Mouse (Mus musculus): ENCODE results near the gene Atp8b2. TPM values are rescaled to one million over a fixed set of nuclear protein-coding genes. Genes with fewer than 3 reads are reported as not detected.

Atp8b2 gene
- total RNA-seq, 2 experiments from 2014 or later, result 4.6 to 7.8 TPM

DNA sequence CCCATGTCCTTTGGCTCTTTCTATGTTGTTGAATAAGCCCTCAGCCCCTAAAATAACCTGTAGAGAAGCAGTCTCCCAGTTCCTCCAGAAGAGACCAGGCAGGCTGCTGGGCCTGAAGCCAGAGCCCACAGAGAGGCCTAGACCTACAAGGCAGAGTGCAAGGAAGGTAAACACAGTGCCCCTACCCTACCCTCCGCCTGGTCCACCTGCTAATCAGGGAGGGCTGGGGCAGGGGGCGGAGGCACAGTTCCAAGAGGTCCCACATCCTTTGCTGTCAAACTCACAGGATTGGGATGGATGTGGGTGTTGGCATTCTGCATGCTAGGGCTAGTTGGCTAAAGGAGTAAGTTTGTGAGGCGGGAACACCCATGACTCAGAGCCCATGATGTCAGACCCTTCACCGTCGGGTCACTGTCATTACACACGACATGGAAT lies 51.2 kb downstream of the Atp8b2 start:
- ATAC-seq (replicated peaks; ENCODE audit: low FRiP score, low TSS enrichment, poor library complexity, severe bottlenecking), result no peak

DNA sequence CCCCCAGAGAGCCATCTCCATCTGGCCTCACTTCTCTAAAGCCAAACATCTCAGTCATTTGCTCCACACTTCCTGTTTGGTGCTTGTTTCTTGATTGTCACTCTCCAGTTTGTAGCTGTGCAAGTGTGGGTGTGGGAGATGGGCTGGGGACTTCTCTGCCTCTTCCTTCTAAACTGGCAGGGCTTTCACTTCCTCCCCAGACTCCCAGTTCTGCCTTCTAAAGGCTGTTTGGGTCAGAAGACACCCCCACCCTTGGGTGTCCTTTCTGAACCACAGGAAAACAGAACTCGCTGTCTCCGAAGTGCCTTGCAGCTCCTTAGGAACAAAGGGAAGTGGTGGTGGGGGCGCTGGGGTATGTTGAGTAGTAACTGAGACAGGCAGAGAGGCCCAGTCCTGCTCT lies 52.1 kb downstream of the Atp8b2 start:
- ATAC-seq (replicated peaks; ENCODE audit: low FRiP score, low TSS enrichment, poor library complexity, severe bottlenecking), result no peak

DNA sequence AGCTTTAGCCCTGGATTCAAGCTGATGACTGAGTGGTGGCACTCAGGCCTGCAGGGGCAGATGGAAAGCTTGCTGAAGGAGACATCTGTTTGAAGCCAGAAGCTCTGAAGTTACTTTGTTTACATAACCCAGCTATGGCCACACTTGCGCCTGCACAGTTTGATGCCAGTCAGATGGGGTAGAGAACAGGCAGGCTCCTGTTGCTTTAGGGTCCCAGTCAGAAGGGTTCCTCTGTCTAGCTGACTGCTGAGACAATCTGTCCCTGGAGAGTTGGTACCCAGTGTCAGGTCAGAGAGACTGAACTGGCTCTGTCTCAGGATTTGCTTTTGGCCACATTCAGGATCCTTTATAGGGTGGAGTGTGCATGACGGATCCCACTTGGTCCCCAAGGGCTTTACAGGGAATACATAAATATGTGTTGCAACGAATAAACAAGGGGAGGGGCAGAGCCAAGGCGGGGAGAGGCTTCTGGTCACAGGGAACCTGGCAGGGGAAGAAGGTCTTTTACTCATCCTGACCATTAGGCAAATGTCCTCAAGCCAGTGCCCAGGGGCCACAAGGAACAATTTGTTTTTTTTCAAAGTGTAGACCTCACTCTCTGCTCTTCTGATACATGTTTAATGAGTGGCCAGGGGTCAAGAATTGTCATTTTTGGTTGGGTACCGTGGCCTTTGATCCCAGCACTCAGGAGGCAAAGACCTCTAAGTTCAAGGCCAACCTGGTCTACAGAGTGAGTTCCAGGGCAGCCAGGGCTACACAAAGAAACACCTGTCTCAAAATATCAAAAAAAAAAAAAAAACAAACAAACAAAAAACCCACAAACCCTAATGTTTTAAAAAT lies 53.4 kb downstream of the Atp8b2 start:
- no peak for ATAC-seq (replicated peaks; ENCODE audit: low FRiP score, low TSS enrichment, poor library complexity, severe bottlenecking)

DNA sequence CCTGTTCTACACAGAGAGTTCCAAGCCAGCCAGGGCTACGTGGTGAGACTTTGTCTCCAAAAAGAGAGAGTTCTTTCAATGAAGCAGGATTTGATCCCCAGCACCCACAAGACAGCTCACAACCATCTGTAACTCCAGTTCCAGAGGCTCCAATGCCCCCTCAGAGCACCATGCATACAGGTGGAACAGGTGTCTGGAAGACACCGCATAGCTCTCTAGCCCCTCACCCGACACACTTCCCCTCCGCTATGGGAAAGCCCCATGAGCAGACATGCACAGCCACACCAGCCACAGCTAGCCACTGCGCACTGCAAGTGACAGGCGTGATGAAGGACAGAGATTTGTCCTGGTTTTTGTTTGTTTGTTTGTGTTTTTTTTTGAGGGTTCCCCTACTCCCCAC lies 54.5 kb downstream of the Atp8b2 start:
- ATAC-seq (replicated peaks; ENCODE audit: low FRiP score, low TSS enrichment, poor library complexity, severe bottlenecking), result no peak

DNA sequence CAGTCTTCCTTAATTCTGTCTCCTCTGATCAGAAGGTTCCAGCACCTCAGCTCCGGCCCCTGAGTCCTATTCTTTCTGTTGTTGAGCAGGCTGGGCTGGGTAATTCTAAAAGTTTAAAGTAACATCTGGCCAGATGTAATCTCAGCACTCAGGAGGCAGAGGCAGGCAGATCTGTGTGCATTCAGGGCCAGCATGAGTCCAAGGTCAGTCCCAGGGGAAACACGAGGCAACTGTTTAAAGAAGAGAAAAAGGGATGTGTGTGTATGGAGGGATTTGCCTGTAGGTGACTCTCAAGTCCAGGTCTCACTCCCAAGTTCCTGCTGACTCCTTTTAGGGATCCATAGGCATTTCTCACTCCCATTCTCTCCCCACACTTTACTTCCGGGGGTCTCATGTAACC lies 55.5 kb downstream of the Atp8b2 start:
- no peak for ATAC-seq (replicated peaks; ENCODE audit: low FRiP score, low TSS enrichment, poor library complexity, severe bottlenecking)

DNA sequence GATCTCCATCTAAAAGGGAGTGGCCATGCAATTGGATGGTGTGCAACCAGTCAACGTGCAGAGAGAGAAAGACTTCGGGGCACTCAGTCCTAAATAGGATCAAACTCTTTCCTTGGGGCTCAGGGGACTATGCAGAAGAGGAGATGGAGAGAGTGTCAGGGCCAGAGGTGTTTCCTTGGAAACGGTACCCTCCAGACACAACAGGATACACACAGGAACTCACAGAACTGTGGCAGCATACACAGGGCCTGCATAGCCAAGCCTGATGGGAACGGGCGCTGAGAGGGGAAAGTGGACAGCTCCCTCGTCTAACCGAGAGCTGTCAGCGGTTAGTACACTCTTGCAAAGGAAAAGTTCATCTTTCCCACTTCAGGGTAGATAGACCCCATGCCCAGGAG lies 63.8 kb downstream of the Atp8b2 start:
- no peak for ATAC-seq (replicated peaks; ENCODE audit: low FRiP score, low TSS enrichment, poor library complexity, severe bottlenecking)

DNA sequence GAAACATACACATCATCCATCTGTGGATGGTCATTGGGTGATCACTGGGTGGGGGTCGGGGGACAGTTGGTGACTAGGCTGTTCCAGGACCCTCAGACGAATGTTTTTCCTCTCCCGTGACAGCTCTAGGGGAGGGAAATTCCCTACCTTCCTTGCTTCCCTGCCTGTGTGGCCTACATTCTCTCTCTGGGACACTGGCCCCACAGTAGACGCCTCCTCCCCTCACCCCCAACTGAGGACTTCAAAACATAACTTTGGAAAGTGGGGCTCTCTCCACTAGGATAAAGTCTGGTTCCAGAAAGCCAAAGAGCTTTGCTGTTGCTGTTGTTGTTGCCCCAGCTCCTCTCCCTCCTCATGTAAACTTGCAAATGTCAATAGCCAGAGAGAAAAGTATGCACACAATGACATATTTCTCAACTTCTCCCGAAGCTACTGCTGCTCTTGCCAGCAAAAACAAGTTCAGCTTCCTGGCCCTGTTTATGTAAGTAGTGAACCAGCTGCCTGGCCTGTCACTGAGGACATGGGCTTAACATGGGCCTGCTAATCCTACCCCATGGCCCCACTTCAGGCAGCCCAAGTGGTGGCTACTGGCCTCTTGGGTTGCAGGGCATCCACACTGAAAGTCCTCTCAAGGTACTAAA lies 64.3 kb downstream of the Atp8b2 start:
- ATAC-seq (replicated peaks; ENCODE audit: low FRiP score, low TSS enrichment, poor library complexity, severe bottlenecking), result no peak

DNA sequence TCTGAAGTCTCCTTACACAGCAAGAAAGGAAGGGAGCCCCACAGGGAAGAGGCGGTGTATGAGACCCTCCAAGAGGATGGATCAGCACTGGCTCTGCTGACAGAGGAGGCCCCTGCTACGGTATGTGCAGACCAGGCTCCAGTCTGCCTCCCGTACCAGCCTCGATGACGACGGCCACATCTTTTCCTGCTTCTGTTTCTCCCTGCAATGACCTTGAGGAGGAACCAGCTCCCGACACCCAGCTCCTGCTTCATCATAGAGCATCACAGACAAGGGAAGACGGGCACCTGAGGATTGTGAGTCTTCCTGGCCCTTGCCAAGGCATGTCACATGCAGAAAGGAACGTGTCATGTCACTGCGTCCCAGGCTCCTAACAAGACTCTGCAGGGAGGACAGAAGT lies 65.3 kb downstream of the Atp8b2 start:
- no peak for ATAC-seq (replicated peaks; ENCODE audit: low FRiP score, low TSS enrichment, poor library complexity, severe bottlenecking)

DNA sequence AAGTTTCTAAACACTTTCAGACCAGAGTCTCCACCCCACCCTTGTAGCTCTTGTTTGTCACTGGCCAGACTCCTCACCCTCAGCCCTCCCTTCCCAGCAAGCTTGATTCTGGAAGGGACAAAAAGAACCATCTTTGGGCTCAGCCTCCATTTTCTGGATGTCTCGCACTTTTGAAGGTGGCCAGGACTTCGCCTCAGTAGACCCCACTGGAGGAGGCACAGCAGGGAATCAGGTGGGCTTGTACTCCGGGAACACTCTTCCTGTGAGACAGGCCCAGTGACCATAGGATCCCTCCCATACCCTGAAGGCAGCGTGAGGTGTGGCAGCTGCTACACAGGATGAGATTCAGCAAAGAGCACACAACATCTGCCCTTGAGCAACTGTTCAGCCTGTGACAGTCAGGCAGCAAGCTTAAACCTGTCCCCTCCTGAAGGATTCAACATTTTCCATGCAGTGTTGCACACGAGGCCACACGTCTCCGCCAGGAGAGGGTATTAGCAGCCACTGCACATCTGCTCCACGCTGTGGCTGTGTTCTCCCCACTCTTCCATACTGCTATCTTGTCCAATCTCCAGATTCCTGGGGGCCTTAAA lies 66.0 kb downstream of the Atp8b2 start:
- no peak for ATAC-seq (replicated peaks; ENCODE audit: low FRiP score, low TSS enrichment, poor library complexity, severe bottlenecking)

DNA sequence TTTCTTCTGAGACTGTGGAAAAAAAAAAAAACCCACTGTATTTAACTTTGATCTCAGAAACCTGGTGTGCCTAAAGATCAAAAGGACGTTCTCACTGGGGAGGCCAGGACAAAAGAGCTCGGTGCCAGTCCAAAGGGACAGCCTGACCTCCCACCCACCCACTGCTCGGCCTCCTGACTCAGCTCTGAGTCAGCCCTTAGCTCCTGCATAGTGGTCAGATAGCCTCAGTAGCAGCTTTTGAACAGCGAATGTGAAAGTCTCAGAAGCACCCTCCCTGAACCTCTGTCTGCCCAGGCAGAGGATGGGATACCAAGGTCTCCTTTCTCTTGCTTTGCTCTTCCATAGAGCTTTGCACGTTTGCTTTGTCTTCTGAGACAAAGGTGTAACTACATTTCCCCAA lies 66.7 kb downstream of the Atp8b2 start:
- ATAC-seq (replicated peaks; ENCODE audit: low FRiP score, low TSS enrichment, poor library complexity, severe bottlenecking), result no peak

DNA sequence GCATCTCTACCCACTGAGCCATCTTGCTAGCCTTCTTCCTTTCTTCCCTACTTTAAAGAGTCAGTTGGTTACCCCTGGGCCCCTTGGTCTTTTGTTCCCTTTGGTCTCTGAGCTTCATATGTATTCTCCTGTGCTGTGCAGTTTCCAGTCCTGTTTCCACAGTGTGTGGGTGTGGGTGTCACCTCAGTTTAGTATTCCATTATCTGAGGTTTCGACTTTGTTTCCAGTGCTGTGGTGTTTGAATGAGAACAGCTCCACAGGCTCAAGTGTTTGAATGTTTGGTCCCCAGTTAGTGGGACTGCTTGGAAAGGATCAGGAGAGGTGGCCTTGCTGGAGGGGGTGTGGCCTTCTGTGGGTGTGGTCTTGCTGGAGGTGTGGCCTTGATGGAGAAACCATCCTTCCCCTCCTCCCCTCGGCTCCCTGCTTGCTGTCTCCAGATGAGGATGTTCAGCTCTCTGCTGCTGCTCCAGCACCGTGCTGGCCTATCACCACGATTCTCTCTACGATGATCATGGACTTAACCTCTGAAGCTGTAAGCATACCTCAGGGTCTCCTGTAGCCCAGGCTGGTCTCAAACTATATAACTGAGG lies 70.7 kb downstream of the Atp8b2 start:
- no peak for ATAC-seq (replicated peaks; ENCODE audit: low FRiP score, low TSS enrichment, poor library complexity, severe bottlenecking)

DNA sequence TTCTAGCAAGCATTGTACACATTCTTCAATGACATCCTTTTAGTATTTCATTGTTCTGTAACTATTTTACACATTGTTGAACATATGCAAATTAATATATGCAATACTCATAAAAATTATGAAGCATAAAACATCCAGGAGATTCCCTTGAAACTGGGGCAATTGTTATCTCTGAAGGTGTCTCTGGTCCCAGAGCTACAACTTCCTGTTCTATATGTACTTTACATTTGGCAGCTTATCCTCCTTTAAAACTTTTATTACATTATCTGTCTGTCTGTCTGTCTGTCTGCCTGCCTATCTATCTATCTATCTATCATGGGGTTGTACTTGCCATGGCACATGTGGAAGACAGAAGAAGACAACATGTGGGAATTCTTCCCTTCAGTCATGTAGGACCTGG lies 71.6 kb downstream of the Atp8b2 start:
- ATAC-seq (replicated peaks; ENCODE audit: low FRiP score, low TSS enrichment, poor library complexity, severe bottlenecking), result no peak

DNA sequence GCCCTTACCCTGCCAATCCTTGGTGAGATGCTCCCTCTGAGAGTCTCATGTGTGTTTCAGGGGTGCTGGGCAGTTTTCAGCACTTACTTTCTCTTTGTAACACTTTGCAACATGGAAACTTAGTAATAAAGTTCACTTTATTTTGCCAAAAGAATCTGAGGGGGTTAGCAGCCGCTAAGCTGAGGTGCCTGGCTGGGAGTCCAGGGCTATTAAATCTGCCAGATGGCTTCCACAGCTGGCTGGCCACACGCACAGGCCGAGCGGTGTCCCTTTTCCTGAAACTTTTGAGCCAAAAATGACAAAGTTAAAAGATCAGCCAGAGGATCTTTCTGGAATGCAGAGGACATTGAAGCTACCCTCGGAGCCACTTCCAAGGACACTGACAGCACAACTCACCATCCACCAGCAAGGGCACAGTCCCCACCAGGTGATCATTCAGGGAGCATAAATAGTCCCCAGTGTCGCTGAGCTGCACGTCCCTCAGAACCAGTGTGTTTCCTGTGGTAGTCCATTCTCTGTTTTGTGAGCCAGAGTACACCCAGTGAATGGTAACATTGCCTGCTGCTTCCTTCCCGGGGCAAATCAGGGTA lies 73.4 kb downstream of the Atp8b2 start:
- no peak for ATAC-seq (replicated peaks; ENCODE audit: low FRiP score, low TSS enrichment, poor library complexity, severe bottlenecking)

Other genes with a start within 250 kb of the Atp8b2 start
- gene Adar, start 248.5 kb downstream of the Atp8b2 start, total RNA-seq (2014; fragmentation: Nextera tagmentation), result 44.0 and 50.6 TPM in 2 replicates
- 21.0 and 29.4 TPM in 2 replicates for gene Adar, start 248.5 kb downstream of the Atp8b2 start, total RNA-seq (2017)
- gene Chrnb2, start 198.9 kb downstream of the Atp8b2 start, total RNA-seq (2014; fragmentation: Nextera tagmentation), result 1.0 and 1.9 TPM in 2 replicates
- gene Chrnb2, start 198.9 kb downstream of the Atp8b2 start, total RNA-seq (2017), result 0.38 and 0.76 TPM in 2 replicates
- 51.3 and 53.5 TPM in 2 replicates for gene Ube2q1, start 189.9 kb downstream of the Atp8b2 start, total RNA-seq (2014; fragmentation: Nextera tagmentation)
- gene Ube2q1, start 189.9 kb downstream of the Atp8b2 start, total RNA-seq (2017), result 89.0 and 89.6 TPM in 2 replicates
- not detected in 2 replicates for gene She, start 132.1 kb downstream of the Atp8b2 start, total RNA-seq (2014; fragmentation: Nextera tagmentation)
- not detected in 2 replicates for gene She, start 132.1 kb downstream of the Atp8b2 start, total RNA-seq (2017)
- 0.27 TPM in 1 of 2 replicates, not detected in the other for gene Il6ra, start 50.3 kb downstream of the Atp8b2 start, total RNA-seq (2014; fragmentation: Nextera tagmentation)
- 0.80 TPM in 2 replicates for gene Il6ra, start 50.3 kb downstream of the Atp8b2 start, total RNA-seq (2017)
- 162 and 225 TPM in 2 replicates for gene Hax1, start 35.3 kb upstream of the Atp8b2 start, total RNA-seq (2014; fragmentation: Nextera tagmentation)
- gene Hax1, start 35.3 kb upstream of the Atp8b2 start, total RNA-seq (2017), result 72.2 and 78.6 TPM in 2 replicates
- gene 4933434E20Rik, start 88.1 kb upstream of the Atp8b2 start, total RNA-seq (2014; fragmentation: Nextera tagmentation), result 47.5 and 67.7 TPM in 2 replicates
- gene 4933434E20Rik, start 88.1 kb upstream of the Atp8b2 start, total RNA-seq (2017), result 42.7 and 55.0 TPM in 2 replicates
- gene Ubap2l, start 89.1 kb upstream of the Atp8b2 start, total RNA-seq (2014; fragmentation: Nextera tagmentation), result 319 and 326 TPM in 2 replicates
- 151 and 159 TPM in 2 replicates for gene Ubap2l, start 89.1 kb upstream of the Atp8b2 start, total RNA-seq (2017)
- gene Tpm3, start 109.1 kb upstream of the Atp8b2 start, total RNA-seq (2014; fragmentation: Nextera tagmentation), result 192 and 222 TPM in 2 replicates
- 375 and 390 TPM in 2 replicates for gene Tpm3, start 109.1 kb upstream of the Atp8b2 start, total RNA-seq (2017)
- gene Nup210l, start 140.6 kb upstream of the Atp8b2 start, total RNA-seq (2014; fragmentation: Nextera tagmentation), result 0.05 TPM in 1 of 2 replicates, not detected in the other
- not detected in 2 replicates for gene Nup210l, start 140.6 kb upstream of the Atp8b2 start, total RNA-seq (2017)

Data from megakaryocyte-erythroid progenitor cell, adult 5-6 weeks (primary cell).